Mouse (Mus musculus) spleen, adult 12 weeks (tissue): ENCODE data around the gene Ncbp1.

Source experiments
- DNase-seq: peaks from one replicate; pipeline ENCODE4 v3.0.0; 2022; ENCODE audit warnings: low spot score

The Ncbp1 gene

GRCm38 (mm10) chr4:46138287-46139222 is at the start of gene Ncbp1, which contains the start of gene Tstd2:
Gene Ncbp1, plus strand, starts transcription at chr4:46138613.
Gene Tstd2, minus strand, starts transcription at chr4:46138694.
- DNase-seq = peak; percentile 92

- DNase-seq = no peak
These were observed 48.8 kb upstream of the Ncbp1 start for GRCm38 (mm10) chr4:46089524-46090125.

GRCm38 (mm10) chr4:46092429-46093076 is 45.9 kb upstream of the Ncbp1 start:
- DNase-seq = no peak

- no peak for DNase-seq
These were observed 43.2 kb upstream of the Ncbp1 start for GRCm38 (mm10) chr4:46094916-46095825.

DNA sequence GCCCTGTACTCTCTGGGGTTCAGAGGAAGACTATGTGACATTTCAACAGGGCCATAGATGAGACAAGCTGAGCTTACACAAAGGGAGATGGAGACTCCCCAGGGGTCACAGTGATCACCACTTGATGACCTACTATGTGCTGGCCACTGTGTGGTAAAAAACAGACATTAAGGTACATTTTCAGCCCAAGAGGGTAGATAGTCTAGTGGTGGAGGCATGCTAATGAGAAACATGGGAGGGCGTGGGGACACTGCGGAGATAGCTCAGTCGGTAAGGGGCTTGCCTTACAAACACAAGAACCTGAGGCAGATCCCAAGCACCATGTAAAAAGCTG is 42.6 kb upstream of the Ncbp1 start:
- DNase-seq = no peak

- DNase-seq = no peak
These were observed 41.9 kb upstream of the Ncbp1 start for GRCm38 (mm10) chr4:46096546-46096945.

DNA sequence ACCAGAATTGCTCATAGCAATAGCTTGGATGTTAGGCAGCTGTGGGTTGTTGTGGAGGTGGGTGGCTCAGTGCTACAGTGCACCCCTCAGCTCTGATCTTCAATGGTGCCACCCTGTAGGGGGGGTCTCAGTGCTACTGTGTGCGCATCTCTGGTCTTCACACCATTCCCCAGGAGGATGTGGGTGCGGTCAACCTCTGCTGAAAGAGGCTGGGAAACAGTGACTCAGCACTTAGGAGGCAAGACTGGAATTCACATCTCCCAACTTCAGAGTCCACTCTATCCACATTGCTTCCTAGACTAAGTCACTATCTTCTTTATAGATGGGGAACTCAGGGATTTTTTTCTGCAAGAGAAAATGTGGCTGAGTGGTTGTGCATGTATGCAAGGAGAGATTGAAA is 40.8 kb upstream of the Ncbp1 start:
- DNase-seq = no peak

DNA sequence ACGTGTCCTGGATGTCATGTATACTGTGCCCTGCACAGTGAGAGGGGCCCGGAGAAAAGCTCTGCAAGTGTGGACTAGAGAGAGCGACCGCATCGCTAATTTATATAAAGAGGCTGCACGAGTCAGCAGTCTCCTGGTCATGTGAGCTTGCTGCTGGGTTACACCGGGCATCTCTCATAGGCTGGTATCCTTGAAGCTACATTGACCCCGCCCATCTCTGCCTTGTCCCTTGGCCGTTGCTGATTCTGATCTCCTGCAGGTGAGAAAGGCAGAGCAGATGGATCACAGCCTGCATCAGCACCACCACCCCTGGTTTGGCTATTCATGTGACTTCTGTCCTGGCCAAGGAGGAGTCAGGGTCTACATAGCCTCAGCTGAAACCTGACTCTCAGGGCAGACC is 39.3 kb upstream of the Ncbp1 start:
- no peak for DNase-seq

- no peak for DNase-seq
These were observed 37.9 kb upstream of the Ncbp1 start for GRCm38 (mm10) chr4:46100539-46100938.

- DNase-seq = no peak
These were observed 37.2 kb upstream of the Ncbp1 start for GRCm38 (mm10) chr4:46101211-46101711.

GRCm38 (mm10) chr4:46102078-46102769 is 36.2 kb upstream of the Ncbp1 start:
- DNase-seq = no peak

GRCm38 (mm10) chr4:46110084-46110483 is 28.3 kb upstream of the Ncbp1 start:
- DNase-seq = no peak

DNA sequence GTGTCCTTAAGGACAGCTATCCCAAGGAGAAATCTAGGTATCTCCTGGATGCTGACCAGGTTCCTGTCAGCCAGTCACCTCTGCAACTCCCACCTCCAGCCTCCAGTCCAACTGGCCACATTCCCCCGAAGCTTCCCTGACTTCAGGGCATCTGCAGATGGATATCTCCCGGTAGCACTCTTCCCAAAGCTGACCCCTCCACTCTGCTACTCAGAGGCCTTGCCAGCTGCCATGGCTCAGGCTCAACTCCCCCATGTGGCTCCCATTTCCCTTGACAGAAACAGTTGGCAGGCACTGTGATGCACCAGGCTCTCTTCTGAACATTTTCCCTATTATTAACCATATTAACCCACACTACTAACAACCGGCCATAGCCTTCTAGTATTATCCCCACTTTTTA is 27.1 kb upstream of the Ncbp1 start:
- no peak for DNase-seq

DNA sequence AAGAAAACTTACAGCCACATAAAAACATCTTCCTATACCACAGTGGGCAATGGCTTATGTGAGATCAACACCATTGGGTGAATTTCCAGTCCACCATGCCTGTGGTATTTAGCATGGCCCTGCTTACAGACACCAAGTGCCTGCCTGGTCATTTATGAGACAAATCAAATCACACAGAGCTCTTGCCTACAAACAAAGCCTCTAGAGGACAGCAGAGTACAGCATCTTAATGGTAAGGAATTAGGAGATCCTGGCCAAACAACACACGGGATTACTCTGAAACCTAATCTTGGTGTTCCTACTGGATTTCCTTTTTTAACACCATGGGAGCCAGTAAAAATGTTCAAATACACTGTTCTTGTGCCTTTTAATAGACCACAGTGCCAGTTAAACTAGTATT is 23.1 kb upstream of the Ncbp1 start:
- DNase-seq = no peak

- no peak for DNase-seq
These were observed 21.8 kb upstream of the Ncbp1 start for GRCm38 (mm10) chr4:46116544-46117175.

GRCm38 (mm10) chr4:46117536-46117935 is 20.9 kb upstream of the Ncbp1 start:
- no peak for DNase-seq

- no peak for DNase-seq
These were observed 18.8 kb upstream of the Ncbp1 start for GRCm38 (mm10) chr4:46119514-46120094.

- DNase-seq = no peak
These were observed 17.6 kb upstream of the Ncbp1 start for GRCm38 (mm10) chr4:46120767-46121166.

GRCm38 (mm10) chr4:46123358-46123757 is 15.1 kb upstream of the Ncbp1 start:
- no peak for DNase-seq

DNA sequence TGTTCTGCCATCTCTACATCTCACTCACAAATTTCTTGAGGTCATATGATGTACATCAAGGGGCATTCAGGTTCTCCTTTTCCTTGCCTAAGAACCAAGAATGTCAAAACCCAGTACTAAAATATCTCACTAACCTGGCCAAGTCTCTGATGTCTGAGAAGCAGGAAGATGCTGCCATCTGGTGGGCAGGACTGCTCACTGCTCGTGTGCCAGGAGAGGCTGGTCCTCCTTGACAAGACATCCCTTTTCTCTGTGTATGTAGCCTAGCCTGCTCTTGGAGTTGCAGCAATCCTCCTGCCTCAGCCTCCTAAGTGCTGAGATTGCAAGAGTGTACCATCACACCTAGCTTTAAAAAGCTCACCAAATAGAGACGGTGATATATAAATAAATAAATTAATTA is 11.9 kb upstream of the Ncbp1 start:
- peak; percentile 49 for DNase-seq
